Mouse (Mus musculus) kidney, adult 2 months (tissue): ENCODE results near the gene Cars2.

ENCODE experiments used
- CTCF ChIP-seq: fragments of 200-500 bp; conservative IDR thresholded peaks from 2 replicates; pipeline ENCODE4 v1.5.1; 2011; ENCODE audit warnings: low read depth, mild to moderate bottlenecking, control low read depth, low read length, moderate library complexity, mixed read lengths; ENCODE audit not compliant: insufficient read depth, insufficient read length
- POLR2A ChIP-seq: fragments of 200-500 bp; IDR thresholded peaks from one replicate; pipeline ENCODE4 v1.6.1; 2011; ENCODE audit warnings: low read depth, low read length, control low read depth

- TF ChIP-seq CTCF, result no peak
- no peak for TF ChIP-seq POLR2A
These were observed 10.4 kb downstream of the Cars2 start for GRCm38 (mm10) chr8:11540182-11540581.
